Mouse (Mus musculus) liver, postnatal 0 days (tissue): ENCODE measurements around the gene Suv39h2. TPM values are rescaled to one million over a fixed set of nuclear protein-coding genes. Genes with fewer than 3 reads are reported as not detected.

Experiments
- ATAC-seq: fragments of 200-750 bp; cut with Nextera tagmentation; 2 replicates; pipeline ENCODE4 v1.8.0; 2017; ENCODE audit warnings: mild to moderate bottlenecking, moderate library complexity
- DNase-seq: peaks from one replicate; pipeline ENCODE4 v3.0.0-alpha.2; 2016
- H3K27ac ChIP-seq: fragments of 300-500 bp; sonication (generic); 2 replicates; pipeline ENCODE4 v1.5.1; 2014; ENCODE audit warnings: antibody characterized with exemption, moderate library complexity, mild to moderate bottlenecking, low read depth
- H3K27me3 ChIP-seq: fragments of 300-500 bp; sonication (generic); 2 replicates; pipeline ENCODE4 v1.6.1; 2014; ENCODE audit warnings: low read length, control low read depth, mixed read lengths; ENCODE audit not compliant: insufficient read depth
- H3K36me3 ChIP-seq: fragments of 300-500 bp; sonication (generic); replicated peaks from 2 replicates; pipeline ENCODE4 v1.6.1; 2014; ENCODE audit warnings: mild to moderate bottlenecking, control low read depth, low read length, moderate library complexity, mixed read lengths; ENCODE audit not compliant: insufficient read depth
- H3K4me1 ChIP-seq: fragments of 300-500 bp; sonication (generic); 2 replicates; pipeline ENCODE4 v1.6.1; 2014; ENCODE audit warnings: antibody characterized with exemption, mild to moderate bottlenecking, control low read depth; ENCODE audit not compliant: insufficient read depth
- H3K4me2 ChIP-seq: fragments of 300-500 bp; sonication (generic); 2 replicates; pipeline ENCODE4 v1.6.1; 2014; ENCODE audit warnings: low read depth, mild to moderate bottlenecking, low read length, moderate library complexity, mixed read lengths
- H3K4me3 ChIP-seq: fragments of 300-500 bp; sonication (generic); 2 replicates; pipeline ENCODE4 v1.5.1; 2014; ENCODE audit warnings: low read depth, low read length
- H3K9ac ChIP-seq: fragments of 300-500 bp; sonication (generic); replicated peaks from 2 replicates; pipeline ENCODE4 v1.6.1; 2014; ENCODE audit warnings: mild to moderate bottlenecking, moderate library complexity
- H3K9me3 ChIP-seq: fragments of 300-500 bp; sonication (generic); 2 replicates; pipeline ENCODE4 v1.6.1; 2016; ENCODE audit warnings: mild to moderate bottlenecking, control low read depth, low read length, mixed read lengths
- CTCF ChIP-seq: sonication (generic); IDR thresholded peaks from 2 replicates; pipeline ENCODE4 v1.5.1; 2016; ENCODE audit warnings: antibody characterized with exemption, low read depth
- EP300 ChIP-seq: IDR thresholded peaks from 2 replicates; pipeline ENCODE4 v1.6.1; 2016; ENCODE audit warnings: antibody characterized with exemption, low read depth, mild to moderate bottlenecking
- WGBS: fragments of 180-500 bp; shearing (Covaris S2); extraction: QIAGEN DNeasy Blood & Tissue Kit; methylation state at CpG from one replicate; pipeline ENCODE4 v1.1.7; 2014; ENCODE audit not compliant: insufficient replicate concordance; 5-methylcytosine and 5-hydroxymethylcytosine counted together
- polyA plus RNA-seq: library from polyadenylated mRNA; unstranded; fragments of >200 nt; fragmentation: Nextera tagmentation; extraction: Ambion mirVana; gene quantifications from 2 replicates; pipeline ENCODE4 v1.2.1, GENCODE M21; 2015

Suv39h2 gene
- polyA plus RNA-seq, 1 experiment from 2014 or later, result 2.5 TPM

DNA sequence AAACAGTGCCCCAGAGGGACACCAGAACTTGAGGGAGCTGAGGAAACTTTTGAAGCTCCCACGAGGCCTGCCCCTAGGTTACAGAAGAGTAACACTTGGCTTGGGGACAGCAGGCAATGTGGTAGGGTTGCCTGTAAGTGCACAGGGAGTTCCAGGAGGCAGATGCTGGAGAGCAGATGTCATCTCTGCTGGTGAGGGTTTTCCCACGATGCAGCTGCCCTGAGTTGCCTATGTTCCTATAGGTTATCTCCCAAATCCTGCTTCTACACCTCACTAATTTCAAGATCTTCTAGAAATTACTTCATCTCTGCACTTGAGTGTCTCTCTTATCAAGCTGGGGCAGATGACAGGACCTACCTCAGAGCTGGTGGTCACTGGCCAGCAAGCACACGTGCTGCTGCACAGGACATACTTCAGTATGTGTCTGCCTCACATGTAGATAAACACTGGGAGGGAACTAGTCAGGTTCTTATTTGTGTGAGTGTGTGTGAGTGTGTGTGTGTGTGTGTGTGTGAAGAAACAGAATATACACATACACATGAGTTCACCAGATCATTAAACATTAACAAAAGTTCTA is 19.1 kb upstream of the Suv39h2 start:
- Histone ChIP-seq H3K27me3 (no peaks in the 10 kb centered on the region), H3K4me2 (no peak overlapping the region), H3K27ac (no peak overlapping the region), H3K4me3 (no peak overlapping the region), H3K9me3 (no peaks in the 10 kb centered on the region), H3K9ac (no peak overlapping the region), H3K36me3 (peaks cover 74% of the 10 kb centered on the region), H3K4me1 (no peaks in the 10 kb centered on the region)
- no peak for DNase-seq
- 64% methylated on average over 3 of the region's 3 CpGs for WGBS
- peak; percentile 80 for ATAC-seq
- no peak for TF ChIP-seq EP300
- no peak for TF ChIP-seq CTCF

GRCm38 (mm10) chr2:3489816-3490215 is 15.0 kb upstream of the Suv39h2 start:
- no peaks in the 10 kb centered on the region for H3K27me3 ChIP-seq
- no peak overlapping the region for H3K9ac ChIP-seq
- H3K4me1 ChIP-seq, result no peaks in the 10 kb centered on the region
- TF ChIP-seq EP300 (no peak), CTCF (no peak)
- DNase-seq (no peak), ATAC-seq (no peak)
- H3K9me3 ChIP-seq, result no peaks in the 10 kb centered on the region
- WGBS, result 91% methylated on average over 3 of the region's 3 CpGs
- H3K27ac ChIP-seq, result no peak overlapping the region
- H3K4me2 ChIP-seq, result no peak overlapping the region
- no peak overlapping the region for H3K4me3 ChIP-seq
- H3K36me3 ChIP-seq, result peaks cover 39% of the 10 kb centered on the region

GRCm38 (mm10) chr2:3480239-3480638 is 5.4 kb upstream of the Suv39h2 start:
- no peak overlapping the region for H3K27ac ChIP-seq
- H3K4me3 ChIP-seq, result no peak overlapping the region
- no peaks in the 10 kb centered on the region for H3K27me3 ChIP-seq
- H3K4me2 ChIP-seq, result no peak overlapping the region
- H3K9ac ChIP-seq, result no peak overlapping the region
- H3K36me3 ChIP-seq, result no peaks in the 10 kb centered on the region
- ATAC-seq (no peak), DNase-seq (no peak)
- TF ChIP-seq EP300, result no peak
- TF ChIP-seq CTCF, result peak; percentile 29; the same call in 1 of the 2 replicates
- H3K9me3 ChIP-seq, result no peaks in the 10 kb centered on the region
- H3K4me1 ChIP-seq, result peaks cover 7% of the 10 kb centered on the region
- 53% methylated on average over 3 of the region's 3 CpGs for WGBS

GRCm38 (mm10) chr2:3475746-3476251 is 968 bp upstream of the Suv39h2 start:
- no peaks in the 10 kb centered on the region for H3K9me3 ChIP-seq
- 68% methylated on average over 3 of the region's 3 CpGs for WGBS
- H3K9ac ChIP-seq, result peak overlapping the region; percentile 70
- peak overlapping the region; percentile 96 for H3K4me2 ChIP-seq
- no peaks in the 10 kb centered on the region for H3K27me3 ChIP-seq
- no peaks in the 10 kb centered on the region for H3K36me3 ChIP-seq
- H3K4me1 ChIP-seq, result peaks cover 15% of the 10 kb centered on the region
- H3K27ac ChIP-seq, result peak overlapping the region; percentile 70
- H3K4me3 ChIP-seq, result peak overlapping the region; percentile 71
- no peak for DNase-seq
- ATAC-seq, result no peak
- TF ChIP-seq EP300, result no peak
- no peak for TF ChIP-seq CTCF

DNA sequence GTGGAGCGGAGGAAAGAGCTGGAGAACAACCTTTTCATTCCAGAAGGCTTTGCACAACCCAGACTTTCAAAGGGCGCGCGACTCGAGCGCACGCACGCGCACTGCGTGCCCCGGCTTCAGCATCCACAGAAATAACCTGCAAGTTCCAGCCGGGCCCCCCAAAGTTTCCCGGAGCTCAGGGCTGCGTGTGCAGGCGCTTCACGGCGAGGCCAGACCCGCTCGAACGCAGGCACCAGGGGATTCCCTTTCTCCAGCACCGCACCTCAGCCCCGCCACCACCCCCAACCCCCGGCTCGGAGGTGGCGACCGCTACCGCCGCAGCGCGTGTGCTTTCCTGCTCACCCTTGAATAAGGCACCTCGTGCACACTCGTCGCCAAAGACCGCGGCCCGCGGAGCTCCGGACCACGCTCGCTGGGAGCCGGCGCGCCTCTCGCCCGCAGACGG is 448 bp downstream of the Suv39h2 start:
- Histone ChIP-seq H3K9me3 (no peaks in the 10 kb centered on the region), H3K27ac (peak overlapping the region; percentile 75), H3K27me3 (no peaks in the 10 kb centered on the region), H3K4me3 (peak overlapping the region; percentile 71), H3K9ac (peak overlapping the region; percentile 70), H3K4me2 (peak overlapping the region; percentile 96), H3K36me3 (no peaks in the 10 kb centered on the region), H3K4me1 (peaks cover 15% of the 10 kb centered on the region)
- peak; percentile 60 for ATAC-seq
- TF ChIP-seq CTCF (no peak), EP300 (no peak)
- WGBS, result 0% methylated on average over 41 of the region's 46 CpGs
- DNase-seq, result peak; percentile 76

GRCm38 (mm10) chr2:3473891-3474290 is 940 bp downstream of the Suv39h2 start:
- H3K4me3 ChIP-seq, result peak overlapping the region; percentile 71
- H3K27ac ChIP-seq, result peak overlapping the region; percentile 75; the same call in 1 of the 2 replicates
- no peaks in the 10 kb centered on the region for H3K36me3 ChIP-seq
- DNase-seq, result no peak
- peaks cover 15% of the 10 kb centered on the region for H3K4me1 ChIP-seq
- H3K4me2 ChIP-seq, result peak overlapping the region; percentile 96
- no peaks in the 10 kb centered on the region for H3K27me3 ChIP-seq
- TF ChIP-seq CTCF, result no peak
- no peak for TF ChIP-seq EP300
- WGBS, result under 1% methylated on average over 12 of the region's 12 CpGs
- ATAC-seq, result no peak
- H3K9ac ChIP-seq, result peak overlapping the region; percentile 70
- H3K9me3 ChIP-seq, result no peaks in the 10 kb centered on the region
